ENCODE assay signal across 8 mouse cellular contexts in the genomic region with DNA sequence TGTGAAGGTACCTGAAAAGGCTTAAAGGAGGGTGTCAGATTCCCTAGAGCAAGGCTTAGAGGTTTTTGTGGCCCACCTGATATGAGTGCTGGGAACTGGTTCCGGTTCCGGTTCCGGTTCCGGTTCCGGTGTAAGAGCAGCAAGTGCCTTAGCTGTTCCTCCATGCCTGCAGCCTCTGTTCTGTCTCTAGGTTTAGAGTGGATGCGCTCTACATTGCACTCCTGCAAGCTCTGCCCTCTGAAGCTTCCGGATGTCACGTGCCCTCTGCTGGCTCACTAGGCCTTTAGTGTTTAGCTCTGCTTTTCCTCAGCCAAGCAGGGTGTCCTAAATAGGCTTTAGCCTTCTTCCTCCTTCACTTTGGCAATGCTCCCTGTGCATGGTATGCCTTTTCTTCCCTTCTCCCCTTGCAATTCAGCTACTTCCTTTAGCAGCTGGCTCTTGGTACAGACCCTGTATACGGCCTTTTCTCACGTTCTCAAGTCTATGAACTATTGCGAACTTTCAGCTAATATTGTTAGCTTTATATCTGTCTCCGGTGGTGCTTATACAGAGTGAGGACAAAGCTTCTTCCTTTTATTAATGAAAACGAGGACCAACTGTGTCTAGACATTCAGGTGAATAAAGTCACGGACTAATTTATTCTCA. TPM values are rescaled to one million over a fixed set of nuclear protein-coding genes. Genes with fewer than 3 reads are reported as not detected.
DNase-seq lines count a peak whose midpoint lies in the region; ATAC-seq and TF ChIP-seq lines count a peak whose summit lies in the region.

No protein-coding gene starts in this region.

- 15% methylated on average over 14 of the region's 14 CpGs for WGBS in lung, embryonic 16.5 days
- WGBS in olfactory bulb, adult 2 months = 12% methylated on average over 14 of the region's 14 CpGs

- H3K9ac ChIP-seq in lung, embryonic 16.5 days (ENCODE audit: low read length) = 0 out of 2 replicates have a peak overlapping the region, but pooled peaks have one; percentile 13

- peak overlapping the region; percentile 81 for H3K4me2 ChIP-seq in lung, embryonic 16.5 days (ENCODE audit: low read depth, low read length)

- no peaks in the 10 kb centered on the region for H3K27me3 ChIP-seq in lung, embryonic 16.5 days (ENCODE audit: control insufficient read depth, insufficient read depth, low read depth, low read length)

- peak overlapping the region; percentile 94 for H3K4me3 ChIP-seq in lung, embryonic 16.5 days (ENCODE audit: low read length)
- H3K4me3 ChIP-seq in olfactory bulb, adult 2 months (ENCODE audit: insufficient read depth, low read depth, low read length) = no peak overlapping the region

- no peaks in the 10 kb centered on the region for H3K9me3 ChIP-seq in lung, embryonic 16.5 days (ENCODE audit: control insufficient read depth, low read length)

- H3K36me3 ChIP-seq in lung, embryonic 16.5 days (ENCODE audit: control insufficient read depth, insufficient read depth, low read length) = peaks cover 4% of the 10 kb centered on the region; the same call in 1 of the 2 replicates

- H3K27ac ChIP-seq in lung, embryonic 16.5 days (ENCODE audit: low read length) = peak overlapping the region; percentile 91
- peak overlapping the region; percentile 77 for H3K27ac ChIP-seq in olfactory bulb, adult 2 months (ENCODE audit: insufficient read depth, low read depth, low read length)

- peaks cover 28% of the 10 kb centered on the region for H3K4me1 ChIP-seq in lung, embryonic 16.5 days (replicated peaks; ENCODE audit: control insufficient read depth, insufficient read depth, low read length)
- H3K4me1 ChIP-seq in olfactory bulb, adult 2 months (ENCODE audit: control insufficient read depth, insufficient read depth, low read length) = peaks cover 13% of the 10 kb centered on the region

- peak; percentile 34 to 41 for ATAC-seq in hematopoietic stem cell, adult 5-6 weeks (replicated peaks in 1 of 2; ENCODE audit: insufficient read depth in 1 of 2, low FRiP score in 2 of 2, low TSS enrichment in 1 of 2, low read depth in 1 of 2, poor library complexity in 2 of 2, severe bottlenecking in 2 of 2)
- ATAC-seq in lung, embryonic 16.5 days (ENCODE audit: low read depth) = 0 out of 2 replicates have a peak, but pooled peaks have one; percentile 8

- no peak for TF ChIP-seq CTCF in olfactory bulb, adult 2 months (IDR thresholded peaks at IDR 0.05; ENCODE audit: insufficient read depth, low read depth, low read length)

- no peak for TF ChIP-seq POLR2A in olfactory bulb, adult 2 months (IDR thresholded peaks at IDR 0.05; ENCODE audit: insufficient read depth, low read depth, low read length)

- DNase-seq in ES-CJ7 (ENCODE audit: low read depth, low spot score) = peak; percentile 89
- peak; percentile 56 to 57 for DNase-seq in cerebellum, adult 18-20 months
- DNase-seq in forelimb bud, embryonic 11.5 days (ENCODE audit: low read depth, low spot score) = peak; percentile 19
- peak; percentile 76 for DNase-seq in layer of hippocampus, adult 9-11 months
- DNase-seq in thymus, postnatal 10 days (ENCODE audit: low spot score in 2 of 2) = peak; percentile 71 to 77

RNA-seq across cellular contexts. Expression of gene Pi4k2a, which starts 1.0 kb away (rescaled TPM):
- 8.3 and 9.1 TPM in 2 replicates for total RNA-seq in hematopoietic stem cell, adult 5-6 weeks (2017)
- 7.5 and 8.4 TPM in 2 replicates for polyA plus RNA-seq in lung, embryonic 16.5 days (2015; fragmentation: Nextera tagmentation; extraction: Ambion mirVana)
- not detected in 2 replicates for polyA plus RNA-seq in olfactory bulb, adult 2 months (2012; ENCODE audit: insufficient read depth, insufficient read length, low replicate concordance, missing spikeins)

RNA-seq across cellular contexts. Expression of gene Morn4, which starts 3.1 kb away (rescaled TPM):
- total RNA-seq in hematopoietic stem cell, adult 5-6 weeks (2017) = 1.1 and 2.8 TPM in 2 replicates
- 16.5 and 18.5 TPM in 2 replicates for polyA plus RNA-seq in lung, embryonic 16.5 days (2015; fragmentation: Nextera tagmentation; extraction: Ambion mirVana)
- not detected in 2 replicates for polyA plus RNA-seq in olfactory bulb, adult 2 months (2012; ENCODE audit: insufficient read depth, insufficient read length, low replicate concordance, missing spikeins)

RNA-seq across cellular contexts. Expression of gene 4933411K16Rik, which starts 37.2 kb away (rescaled TPM):
- total RNA-seq in hematopoietic stem cell, adult 5-6 weeks (2017) = not detected in 2 replicates
- polyA plus RNA-seq in lung, embryonic 16.5 days (2015; fragmentation: Nextera tagmentation; extraction: Ambion mirVana) = not detected in 2 replicates
- not detected in 2 replicates for polyA plus RNA-seq in olfactory bulb, adult 2 months (2012; ENCODE audit: insufficient read depth, insufficient read length, low replicate concordance, missing spikeins)

RNA-seq across cellular contexts. Expression of gene Avpi1, which starts 39.6 kb away (rescaled TPM):
- total RNA-seq in hematopoietic stem cell, adult 5-6 weeks (2017) = 5.3 and 5.4 TPM in 2 replicates
- 84.9 and 87.6 TPM in 2 replicates for polyA plus RNA-seq in lung, embryonic 16.5 days (2015; fragmentation: Nextera tagmentation; extraction: Ambion mirVana)
- polyA plus RNA-seq in olfactory bulb, adult 2 months (2012; ENCODE audit: insufficient read depth, insufficient read length, low replicate concordance, missing spikeins) = not detected in 2 replicates

RNA-seq across cellular contexts. Expression of gene Hoga1, which starts 43.8 kb away (rescaled TPM):
- total RNA-seq in hematopoietic stem cell, adult 5-6 weeks (2017) = 0.94 TPM in 1 of 2 replicates, not detected in the other
- polyA plus RNA-seq in lung, embryonic 16.5 days (2015; fragmentation: Nextera tagmentation; extraction: Ambion mirVana) = 1.3 and 2.9 TPM in 2 replicates
- not detected in 2 replicates for polyA plus RNA-seq in olfactory bulb, adult 2 months (2012; ENCODE audit: insufficient read depth, insufficient read length, low replicate concordance, missing spikeins)

Comparison
In these comparisons a context has a peak if more than half of its experiments do, and no peak if none do; other contexts are left out.
1. DNase-seq: peak in every context shown above with its lines; median percentile 89 in ES-CJ7; 76 in layer of hippocampus, adult 9-11 months; 74 in thymus, postnatal 10 days; 56 in cerebellum, adult 18-20 months; 19 in forelimb bud, embryonic 11.5 days.
2. RNA of gene Morn4, which starts 3.1 kb away (polyA plus RNA-seq): 16.5 to 18.5 TPM in lung, embryonic 16.5 days; not detected in olfactory bulb, adult 2 months; every median in the first group is over 10 times any median in the second.